Mouse (Mus musculus) limb, embryonic 10.5 days (tissue): ENCODE measurements around the gene Anxa4. TPM values are rescaled to one million over a fixed set of nuclear protein-coding genes. Genes with fewer than 3 reads are reported as not detected.
A peak's percentile ranks its signal among the peaks of the same experiment; 100 is the strongest.

ENCODE experiments used
- DNase-seq: peaks from one replicate; pipeline ENCODE4 v3.0.0-alpha.2; 2017; ENCODE audit warnings: low spot score
- H3K27ac ChIP-seq: fragments of 300-500 bp; sonication (generic); 2 replicates; pipeline ENCODE4 v1.5.1; 2016; ENCODE audit warnings: mild to moderate bottlenecking
- H3K27me3 ChIP-seq: fragments of 300-500 bp; sonication (generic); 2 replicates; pipeline ENCODE4 v1.6.1; 2016; ENCODE audit warnings: low read depth, mild to moderate bottlenecking; ENCODE audit not compliant: poor library complexity, severe bottlenecking
- H3K36me3 ChIP-seq: fragments of 300-500 bp; sonication (generic); 2 replicates; pipeline ENCODE4 v1.6.1; 2016; ENCODE audit warnings: mild to moderate bottlenecking, moderate library complexity
- H3K4me1 ChIP-seq: fragments of 300-500 bp; sonication (generic); 2 replicates; pipeline ENCODE4 v1.6.1; 2016
- H3K4me3 ChIP-seq: fragments of 300-500 bp; sonication (generic); 2 replicates; pipeline ENCODE4 v1.5.1; 2016; ENCODE audit warnings: mild to moderate bottlenecking, moderate library complexity
- H3K9me3 ChIP-seq: fragments of 300-500 bp; sonication (generic); replicated peaks from 2 replicates; pipeline ENCODE4 v1.6.1; 2016; ENCODE audit warnings: mild to moderate bottlenecking
- WGBS: fragments of 180-500 bp; shearing (Covaris S2); methylation state at CpG from one replicate; pipeline ENCODE4 v1.1.7; 2016; 5-methylcytosine and 5-hydroxymethylcytosine counted together
- polyA plus RNA-seq: library from polyadenylated mRNA; unstranded; fragments of >200 nt; fragmentation: Nextera tagmentation; extraction: Ambion mirVana; gene quantifications from 2 replicates; pipeline ENCODE4 v1.2.1, GENCODE M21; 2016

Anxa4 gene
- polyA plus RNA-seq, 1 experiment from 2014 or later: 7.5 TPM

GRCm38 (mm10) chr6:86819926-86820325 is 26.5 kb upstream of the Anxa4 start:
- Histone ChIP-seq H3K36me3 (no peaks in the 10 kb centered on the region), H3K9me3 (no peaks in the 10 kb centered on the region), H3K27me3 (peaks cover 28% of the 10 kb centered on the region), H3K4me1 (peaks cover 23% of the 10 kb centered on the region), H3K4me3 (no peak overlapping the region), H3K27ac (no peak overlapping the region)
- WGBS: 81% methylated on average over 5 of the region's 5 CpGs
- no peak for DNase-seq

GRCm38 (mm10) chr6:86818914-86819313 is 25.5 kb upstream of the Anxa4 start:
- H3K4me1 ChIP-seq: peaks cover 27% of the 10 kb centered on the region
- H3K4me3 ChIP-seq: no peak overlapping the region
- H3K36me3 ChIP-seq: no peaks in the 10 kb centered on the region
- H3K27me3 ChIP-seq: peaks cover 20% of the 10 kb centered on the region
- H3K27ac ChIP-seq: no peak overlapping the region
- 80% methylated on average over 4 of the region's 4 CpGs for WGBS
- DNase-seq: no peak
- H3K9me3 ChIP-seq: no peaks in the 10 kb centered on the region

- Histone ChIP-seq H3K36me3 (no peaks in the 10 kb centered on the region), H3K27me3 (no peaks in the 10 kb centered on the region), H3K9me3 (no peaks in the 10 kb centered on the region), H3K4me1 (peaks cover 20% of the 10 kb centered on the region), H3K4me3 (no peak overlapping the region), H3K27ac (no peak overlapping the region)
- 21% methylated on average over 8 of the region's 8 CpGs for WGBS
- DNase-seq: peak; percentile 37
Observed at GRCm38 (mm10) chr6:86816586-86816985, 23.2 kb upstream of the Anxa4 start.

GRCm38 (mm10) chr6:86815436-86815835 is 22.1 kb upstream of the Anxa4 start:
- H3K4me3 ChIP-seq: peak overlapping the region; percentile 35
- no peaks in the 10 kb centered on the region for H3K9me3 ChIP-seq
- peaks cover 20% of the 10 kb centered on the region for H3K4me1 ChIP-seq
- H3K27ac ChIP-seq: peak overlapping the region; percentile 58
- WGBS: 7% methylated on average over 7 of the region's 7 CpGs
- H3K36me3 ChIP-seq: no peaks in the 10 kb centered on the region
- no peaks in the 10 kb centered on the region for H3K27me3 ChIP-seq
- peak; percentile 64 for DNase-seq

GRCm38 (mm10) chr6:86814926-86815325 is 21.5 kb upstream of the Anxa4 start:
- WGBS: 50% methylated on average over 3 of the region's 3 CpGs
- Histone ChIP-seq H3K4me3 (peak overlapping the region; percentile 35), H3K27ac (peak overlapping the region; percentile 58), H3K27me3 (no peaks in the 10 kb centered on the region), H3K4me1 (peaks cover 20% of the 10 kb centered on the region), H3K36me3 (no peaks in the 10 kb centered on the region), H3K9me3 (no peaks in the 10 kb centered on the region)
- DNase-seq: no peak

GRCm38 (mm10) chr6:86813341-86813740 is 20.0 kb upstream of the Anxa4 start:
- H3K4me1 ChIP-seq: peaks cover 20% of the 10 kb centered on the region
- H3K27me3 ChIP-seq: no peaks in the 10 kb centered on the region
- H3K4me3 ChIP-seq: no peak overlapping the region
- WGBS: 15% methylated on average over 3 of the region's 3 CpGs
- H3K9me3 ChIP-seq: no peaks in the 10 kb centered on the region
- DNase-seq: peak; percentile 41
- H3K36me3 ChIP-seq: no peaks in the 10 kb centered on the region
- no peak overlapping the region for H3K27ac ChIP-seq

GRCm38 (mm10) chr6:86812919-86813318 is 19.5 kb upstream of the Anxa4 start:
- no peak for DNase-seq
- Histone ChIP-seq H3K4me3 (no peak overlapping the region), H3K9me3 (no peaks in the 10 kb centered on the region), H3K36me3 (no peaks in the 10 kb centered on the region), H3K4me1 (peaks cover 20% of the 10 kb centered on the region), H3K27ac (no peak overlapping the region), H3K27me3 (no peaks in the 10 kb centered on the region)
- WGBS: 64% methylated on average over 4 of the region's 4 CpGs

- DNase-seq: peak; percentile 72
- WGBS: 3% methylated on average over 5 of the region's 5 CpGs
- H3K4me1 ChIP-seq: no peaks in the 10 kb centered on the region
- no peaks in the 10 kb centered on the region for H3K36me3 ChIP-seq
- H3K4me3 ChIP-seq: no peak overlapping the region
- no peaks in the 10 kb centered on the region for H3K9me3 ChIP-seq
- no peaks in the 10 kb centered on the region for H3K27me3 ChIP-seq
- no peak overlapping the region for H3K27ac ChIP-seq
Observed at GRCm38 (mm10) chr6:86806455-86807086, 13.2 kb upstream of the Anxa4 start.

GRCm38 (mm10) chr6:86804646-86805045 is 11.3 kb upstream of the Anxa4 start:
- no peaks in the 10 kb centered on the region for H3K9me3 ChIP-seq
- no peaks in the 10 kb centered on the region for H3K4me1 ChIP-seq
- no peak for DNase-seq
- 81% methylated on average over 3 of the region's 3 CpGs for WGBS
- H3K27ac ChIP-seq: no peak overlapping the region
- no peaks in the 10 kb centered on the region for H3K36me3 ChIP-seq
- H3K4me3 ChIP-seq: no peak overlapping the region
- H3K27me3 ChIP-seq: no peaks in the 10 kb centered on the region

GRCm38 (mm10) chr6:86801431-86801830 is 8.0 kb upstream of the Anxa4 start:
- WGBS: 36% methylated on average over 11 of the region's 11 CpGs
- Histone ChIP-seq H3K4me3 (no peak overlapping the region), H3K4me1 (no peaks in the 10 kb centered on the region), H3K9me3 (no peaks in the 10 kb centered on the region), H3K36me3 (no peaks in the 10 kb centered on the region), H3K27ac (no peak overlapping the region), H3K27me3 (peaks cover 12% of the 10 kb centered on the region)
- DNase-seq: no peak

GRCm38 (mm10) chr6:86800467-86800866 is 7.1 kb upstream of the Anxa4 start:
- H3K4me1 ChIP-seq: no peaks in the 10 kb centered on the region
- H3K9me3 ChIP-seq: no peaks in the 10 kb centered on the region
- WGBS: 91% methylated on average over 3 of the region's 3 CpGs
- no peak overlapping the region for H3K27ac ChIP-seq
- no peak for DNase-seq
- no peak overlapping the region for H3K4me3 ChIP-seq
- peaks cover 20% of the 10 kb centered on the region for H3K27me3 ChIP-seq
- H3K36me3 ChIP-seq: no peaks in the 10 kb centered on the region

- no peaks in the 10 kb centered on the region for H3K9me3 ChIP-seq
- no peak for DNase-seq
- H3K27me3 ChIP-seq: peaks cover 50% of the 10 kb centered on the region
- WGBS: 52% methylated on average over 4 of the region's 4 CpGs
- H3K36me3 ChIP-seq: no peaks in the 10 kb centered on the region
- H3K4me3 ChIP-seq: no peak overlapping the region
- no peak overlapping the region for H3K27ac ChIP-seq
- H3K4me1 ChIP-seq: peaks cover 15% of the 10 kb centered on the region
Observed at GRCm38 (mm10) chr6:86797455-86797854, 4.1 kb upstream of the Anxa4 start.

GRCm38 (mm10) chr6:86793957-86794356 is 573 bp upstream of the Anxa4 start:
- H3K27ac ChIP-seq: no peak overlapping the region
- 54% methylated on average over 5 of the region's 5 CpGs for WGBS

More at GRCm38 (mm10) chr6:86793957-86794356, 573 bp upstream of the Anxa4 start:
- Histone ChIP-seq H3K9me3 (no peaks in the 10 kb centered on the region), H3K27me3 (peaks cover 74% of the 10 kb centered on the region), H3K4me3 (peak overlapping the region; percentile 65), H3K4me1 (peaks cover 15% of the 10 kb centered on the region), H3K36me3 (no peaks in the 10 kb centered on the region)
- DNase-seq: no peak
